Mouse (Mus musculus) lung, embryonic 16.5 days (tissue): ENCODE data around the gene Fstl4. TPM values are rescaled to one million over a fixed set of nuclear protein-coding genes. Genes with fewer than 3 reads are reported as not detected.
A peak's percentile ranks its signal among the peaks of the same experiment; 100 is the strongest.

Source experiments
- ATAC-seq: fragments of 200-750 bp; cut with Nextera tagmentation; 2 replicates; pipeline ENCODE4 v1.8.0; 2017; ENCODE audit warnings: low read depth, mild to moderate bottlenecking, moderate library complexity
- H3K27ac ChIP-seq: fragments of 300-500 bp; sonication (generic); 2 replicates; pipeline ENCODE4 v1.5.1; 2014; ENCODE audit warnings: mild to moderate bottlenecking, control low read depth, low read length
- H3K27me3 ChIP-seq: fragments of 300-500 bp; sonication (generic); 2 replicates; pipeline ENCODE4 v1.6.1; 2014; ENCODE audit warnings: low read depth, low read length, mixed read lengths; ENCODE audit not compliant: control insufficient read depth, insufficient read depth
- H3K36me3 ChIP-seq: fragments of 300-500 bp; sonication (generic); 2 replicates; pipeline ENCODE4 v1.6.1; 2014; ENCODE audit warnings: low read length; ENCODE audit not compliant: control insufficient read depth, insufficient read depth
- H3K4me1 ChIP-seq: fragments of 300-500 bp; sonication (generic); replicated peaks from 2 replicates; pipeline ENCODE4 v1.6.1; 2014; ENCODE audit warnings: low read length, mixed read lengths; ENCODE audit not compliant: control insufficient read depth, insufficient read depth
- H3K4me2 ChIP-seq: fragments of 300-500 bp; sonication (generic); 2 replicates; pipeline ENCODE4 v1.6.1; 2014; ENCODE audit warnings: low read depth, low read length, control low read depth
- H3K4me3 ChIP-seq: fragments of 300-500 bp; sonication (generic); 2 replicates; pipeline ENCODE4 v1.5.1; 2014; ENCODE audit warnings: mild to moderate bottlenecking, low read length, control low read depth
- H3K9ac ChIP-seq: fragments of 300-500 bp; sonication (generic); 2 replicates; pipeline ENCODE4 v1.6.1; 2014; ENCODE audit warnings: low read length, control low read depth
- H3K9me3 ChIP-seq: fragments of 300-500 bp; sonication (generic); 2 replicates; pipeline ENCODE4 v1.6.1; 2016; ENCODE audit warnings: low read length; ENCODE audit not compliant: control insufficient read depth
- WGBS: fragments of 180-500 bp; shearing (Covaris S2); extraction: QIAGEN DNeasy Blood & Tissue Kit; methylation state at CpG from one replicate; pipeline ENCODE4 v1.1.7; 2014; 5-methylcytosine and 5-hydroxymethylcytosine counted together
- polyA plus RNA-seq: library from polyadenylated mRNA; unstranded; fragments of >200 nt; fragmentation: Nextera tagmentation; extraction: Ambion mirVana; gene quantifications from 2 replicates; pipeline ENCODE4 v1.2.1, GENCODE M21; 2015

Fstl4 gene
- polyA plus RNA-seq, 1 experiment from 2014 or later: 11.3 TPM

DNA sequence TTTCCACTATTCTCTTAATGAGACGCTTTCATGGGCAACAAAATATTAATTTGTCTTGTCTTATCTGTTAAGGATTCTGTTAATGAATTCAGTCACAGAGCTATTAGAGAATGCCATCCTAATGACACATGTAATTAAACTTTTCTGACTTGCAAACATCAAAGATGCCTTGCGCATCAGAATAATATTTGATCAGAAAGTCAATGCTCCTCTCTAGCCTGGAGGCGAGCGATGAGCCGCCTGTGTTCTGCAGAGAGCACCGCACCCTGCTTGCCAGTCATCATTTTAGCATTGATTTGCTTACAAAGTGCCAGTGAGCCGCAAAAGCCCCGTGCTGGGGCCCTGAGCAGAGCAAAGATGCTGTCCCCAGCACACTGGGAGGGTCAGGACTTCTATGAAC, 372.9 kb downstream of the Fstl4 start:
- no peak overlapping the region for H3K9ac ChIP-seq
- H3K27ac ChIP-seq: no peak overlapping the region
- no peak overlapping the region for H3K4me3 ChIP-seq
- no peak overlapping the region for H3K4me2 ChIP-seq
- H3K9me3 ChIP-seq: no peaks in the 10 kb centered on the region
- H3K36me3 ChIP-seq: no peaks in the 10 kb centered on the region
- 75% methylated on average over 8 of the region's 8 CpGs for WGBS
- H3K4me1 ChIP-seq: no peaks in the 10 kb centered on the region; the same call in 1 of the 2 replicates
- no peak for ATAC-seq
- H3K27me3 ChIP-seq: no peaks in the 10 kb centered on the region

GRCm38 (mm10) chr11:53138212-53138611, 373.8 kb downstream of the Fstl4 start:
- H3K36me3 ChIP-seq: no peaks in the 10 kb centered on the region
- H3K9ac ChIP-seq: no peak overlapping the region
- H3K4me2 ChIP-seq: no peak overlapping the region
- WGBS: 85% methylated on average over 6 of the region's 6 CpGs
- H3K27ac ChIP-seq: no peak overlapping the region
- no peak overlapping the region for H3K4me3 ChIP-seq
- no peak for ATAC-seq
- H3K27me3 ChIP-seq: no peaks in the 10 kb centered on the region
- no peaks in the 10 kb centered on the region for H3K4me1 ChIP-seq
- H3K9me3 ChIP-seq: no peaks in the 10 kb centered on the region

DNA sequence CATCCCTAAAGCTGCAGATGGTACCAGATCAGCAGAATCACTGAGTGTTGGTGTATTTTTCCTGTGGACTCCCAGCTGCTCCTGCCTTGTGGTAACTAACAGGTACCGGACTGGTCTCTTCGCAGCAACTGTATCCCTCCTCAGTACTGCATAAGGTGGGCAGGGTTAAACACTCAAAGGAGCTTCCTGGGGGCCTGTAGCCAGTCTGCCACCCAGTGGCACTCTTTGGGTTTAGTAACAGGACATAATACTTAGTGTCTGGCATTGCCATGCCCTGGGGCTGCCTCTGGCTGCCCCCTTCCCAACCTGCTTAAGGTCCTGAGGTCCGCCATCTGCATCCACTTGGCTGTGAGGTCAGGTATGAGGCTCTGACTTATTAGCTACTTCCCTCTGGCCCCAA, 375.2 kb downstream of the Fstl4 start:
- H3K9ac ChIP-seq: no peak overlapping the region
- WGBS: 79% methylated on average over 3 of the region's 3 CpGs
- H3K4me3 ChIP-seq: no peak overlapping the region
- no peaks in the 10 kb centered on the region for H3K9me3 ChIP-seq
- H3K4me2 ChIP-seq: no peak overlapping the region
- H3K36me3 ChIP-seq: no peaks in the 10 kb centered on the region
- no peak overlapping the region for H3K27ac ChIP-seq
- H3K4me1 ChIP-seq: no peaks in the 10 kb centered on the region
- no peak for ATAC-seq
- no peaks in the 10 kb centered on the region for H3K27me3 ChIP-seq

GRCm38 (mm10) chr11:53140196-53140595, 375.8 kb downstream of the Fstl4 start:
- no peak for ATAC-seq
- no peak overlapping the region for H3K4me2 ChIP-seq
- no peak overlapping the region for H3K27ac ChIP-seq
- H3K36me3 ChIP-seq: no peaks in the 10 kb centered on the region
- no peak overlapping the region for H3K9ac ChIP-seq
- H3K4me1 ChIP-seq: no peaks in the 10 kb centered on the region
- H3K27me3 ChIP-seq: no peaks in the 10 kb centered on the region
- 70% methylated on average over 8 of the region's 8 CpGs for WGBS
- H3K4me3 ChIP-seq: no peak overlapping the region
- no peaks in the 10 kb centered on the region for H3K9me3 ChIP-seq

- H3K9ac ChIP-seq: no peak overlapping the region
- no peak overlapping the region for H3K4me3 ChIP-seq
- WGBS: 67% methylated on average over 10 of the region's 10 CpGs
- no peaks in the 10 kb centered on the region for H3K9me3 ChIP-seq
- H3K4me2 ChIP-seq: no peak overlapping the region
- ATAC-seq: no peak
- no peaks in the 10 kb centered on the region for H3K4me1 ChIP-seq
- H3K36me3 ChIP-seq: no peaks in the 10 kb centered on the region
- H3K27ac ChIP-seq: no peak overlapping the region
- H3K27me3 ChIP-seq: no peaks in the 10 kb centered on the region
Observed at GRCm38 (mm10) chr11:53140722-53141400, 376.4 kb downstream of the Fstl4 start.

DNA sequence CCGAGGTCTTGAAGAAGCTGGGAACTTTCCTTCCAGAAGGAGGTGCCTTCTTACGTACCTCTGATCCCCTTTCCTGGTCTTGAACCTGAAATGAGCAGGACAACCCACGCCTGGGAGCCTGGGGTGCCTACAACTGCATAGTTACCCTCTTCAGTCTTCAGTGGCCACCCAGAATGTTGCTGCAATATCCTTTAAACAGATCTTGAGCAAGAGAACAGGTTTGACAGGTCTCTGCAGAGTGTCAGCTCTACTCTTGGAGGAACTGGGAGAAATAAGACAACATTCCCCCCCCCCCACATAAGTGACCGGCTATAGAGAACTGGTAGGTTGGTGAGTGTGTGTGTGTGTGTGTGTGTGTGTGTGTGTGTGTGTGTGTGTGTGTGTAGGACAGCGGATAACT, 379.1 kb downstream of the Fstl4 start:
- no peaks in the 10 kb centered on the region for H3K36me3 ChIP-seq
- H3K27ac ChIP-seq: no peak overlapping the region
- H3K27me3 ChIP-seq: no peaks in the 10 kb centered on the region
- ATAC-seq: peak; percentile 76
- WGBS: 52% methylated on average over 5 of the region's 5 CpGs
- H3K9me3 ChIP-seq: no peaks in the 10 kb centered on the region
- no peaks in the 10 kb centered on the region for H3K4me1 ChIP-seq
- H3K4me3 ChIP-seq: no peak overlapping the region
- no peak overlapping the region for H3K9ac ChIP-seq
- no peak overlapping the region for H3K4me2 ChIP-seq

- Histone ChIP-seq H3K9me3 (no peaks in the 10 kb centered on the region), H3K9ac (no peak overlapping the region)
- ATAC-seq: no peak
Observed at GRCm38 (mm10) chr11:53144506-53144905, 380.1 kb downstream of the Fstl4 start.

GRCm38 (mm10) chr11:53146290-53146689, 381.9 kb downstream of the Fstl4 start:
- Histone ChIP-seq H3K4me2 (no peak overlapping the region), H3K9me3 (no peaks in the 10 kb centered on the region), H3K27ac (no peak overlapping the region), H3K36me3 (no peaks in the 10 kb centered on the region), H3K4me3 (no peak overlapping the region), H3K9ac (no peak overlapping the region), H3K27me3 (no peaks in the 10 kb centered on the region), H3K4me1 (no peaks in the 10 kb centered on the region)
- no peak for ATAC-seq
- WGBS: 29% methylated on average over 4 of the region's 4 CpGs

More at GRCm38 (mm10) chr11:53144506-53144905, 380.1 kb downstream of the Fstl4 start:
- Histone ChIP-seq H3K4me2 (no peak overlapping the region), H3K27ac (no peak overlapping the region), H3K36me3 (no peaks in the 10 kb centered on the region), H3K4me1 (no peaks in the 10 kb centered on the region), H3K4me3 (no peak overlapping the region), H3K27me3 (no peaks in the 10 kb centered on the region)
- 60% methylated on average over 5 of the region's 5 CpGs for WGBS

GRCm38 (mm10) chr11:53156463-53156862, 392.0 kb downstream of the Fstl4 start:
- ATAC-seq: no peak
- WGBS: 74% methylated on average over 7 of the region's 7 CpGs

More at GRCm38 (mm10) chr11:53156463-53156862, 392.0 kb downstream of the Fstl4 start:
- Histone ChIP-seq H3K27me3 (no peaks in the 10 kb centered on the region), H3K4me2 (no peak overlapping the region), H3K9me3 (no peaks in the 10 kb centered on the region), H3K4me1 (no peaks in the 10 kb centered on the region), H3K9ac (no peak overlapping the region), H3K4me3 (no peak overlapping the region), H3K36me3 (no peaks in the 10 kb centered on the region), H3K27ac (no peak overlapping the region)
